Mouse (Mus musculus): Measurements from ENCODE around the gene Gnaq.

- TF ChIP-seq POLR2A (IDR thresholded peaks at IDR 0.05; ENCODE audit: borderline replicate concordance, insufficient read depth, low read length) (no peak), CTCF (IDR thresholded peaks at IDR 0.05; ENCODE audit: borderline replicate concordance, insufficient read depth, low read depth, low read length) (no peak)
Observed at GRCm38 (mm10) chr19:16418086-16418663, 285.5 kb downstream of the Gnaq start.
